Mouse (Mus musculus): Measurements from ENCODE around the gene Spns2. TPM values are rescaled to one million over a fixed set of nuclear protein-coding genes. Genes with fewer than 3 reads are reported as not detected.

Spns2 gene
- polyA plus RNA-seq, 1 experiment from 2014 or later: 8.8 TPM

DNA sequence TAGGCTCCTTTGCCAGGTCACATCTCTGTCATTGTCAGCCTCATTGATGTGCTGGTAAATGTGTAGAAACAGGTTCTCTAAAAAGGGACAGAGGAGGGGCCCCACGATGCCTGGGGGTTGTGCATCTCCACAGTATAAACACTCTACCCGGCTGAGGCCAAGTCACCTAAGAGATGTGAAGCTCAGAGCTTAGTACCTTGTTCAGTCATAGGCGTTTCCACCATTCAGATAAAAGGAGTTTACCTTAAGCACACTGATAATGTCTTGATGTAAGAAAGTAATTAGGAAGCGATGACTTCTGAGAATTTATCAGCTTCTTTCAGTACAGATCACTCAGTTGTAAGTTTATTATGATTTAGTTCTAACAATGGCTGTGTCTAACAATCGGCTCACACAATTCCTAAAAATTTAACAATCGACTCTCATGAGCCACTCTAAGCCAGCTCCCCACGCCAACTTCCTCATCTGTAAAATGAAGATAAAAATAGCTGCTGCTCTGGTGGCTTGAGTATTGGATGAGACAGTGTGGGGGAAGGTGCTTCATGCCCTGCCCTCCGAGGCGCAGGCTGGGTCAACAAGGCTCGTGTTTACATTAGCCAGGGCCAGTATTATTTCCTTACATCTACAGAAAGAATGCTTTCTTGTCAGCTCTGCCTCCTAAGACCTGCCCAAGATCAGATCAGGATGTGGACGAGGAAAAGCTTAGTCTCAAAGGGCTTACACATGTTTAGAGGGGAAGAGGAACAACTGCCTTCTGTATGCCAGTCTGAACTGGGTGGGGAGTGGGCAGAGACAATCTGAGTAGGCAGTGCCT is 22.8 kb downstream of the Spns2 start:
- no peak overlapping the region for H3K9ac ChIP-seq
- WGBS: 60% methylated on average over 11 of the region's 11 CpGs
- H3K9me3 ChIP-seq (replicated peaks): no peaks in the 10 kb centered on the region
- H3K4me1 ChIP-seq: peaks cover 46% of the 10 kb centered on the region
- H3K27me3 ChIP-seq: no peaks in the 10 kb centered on the region
- no peak overlapping the region for H3K4me2 ChIP-seq (replicated peaks)
- H3K4me3 ChIP-seq: no peak overlapping the region
- H3K36me3 ChIP-seq: peaks cover 13% of the 10 kb centered on the region
- H3K27ac ChIP-seq: peak overlapping the region; percentile 23
- ATAC-seq (ENCODE audit: low FRiP score): no peak

- no peak overlapping the region for H3K9ac ChIP-seq
- WGBS: 64% methylated on average over 11 of the region's 11 CpGs
- 0 out of 2 replicates have a peak, but pooled peaks have one; percentile 15 for ATAC-seq (ENCODE audit: low FRiP score)
- H3K27ac ChIP-seq: no peak overlapping the region
- H3K27me3 ChIP-seq: no peaks in the 10 kb centered on the region
- H3K4me1 ChIP-seq: peaks cover 51% of the 10 kb centered on the region
- H3K9me3 ChIP-seq (replicated peaks): no peaks in the 10 kb centered on the region
- H3K36me3 ChIP-seq: peaks cover 18% of the 10 kb centered on the region
- no peak overlapping the region for H3K4me2 ChIP-seq (replicated peaks)
- H3K4me3 ChIP-seq: no peak overlapping the region
These were observed 23.6 kb downstream of the Spns2 start for GRCm38 (mm10) chr11:72465978-72466693.

- Histone ChIP-seq H3K9ac (no peak overlapping the region), H3K27ac (0 out of 2 replicates have a peak overlapping the region, but pooled peaks have one; percentile 48), H3K4me2 (replicated peaks) (no peak overlapping the region), H3K4me1 (peaks cover 51% of the 10 kb centered on the region), H3K4me3 (no peak overlapping the region), H3K9me3 (replicated peaks) (no peaks in the 10 kb centered on the region), H3K36me3 (peaks cover 22% of the 10 kb centered on the region), H3K27me3 (no peaks in the 10 kb centered on the region)
- WGBS: 50% methylated on average over 3 of the region's 3 CpGs
- no peak for ATAC-seq (ENCODE audit: low FRiP score)
These were observed 24.9 kb downstream of the Spns2 start for GRCm38 (mm10) chr11:72464821-72465220.

- no peaks in the 10 kb centered on the region for H3K9me3 ChIP-seq (replicated peaks)
- no peak overlapping the region for H3K9ac ChIP-seq
- no peak overlapping the region for H3K27ac ChIP-seq
- peaks cover 41% of the 10 kb centered on the region for H3K36me3 ChIP-seq
- ATAC-seq (ENCODE audit: low FRiP score): no peak
- no peaks in the 10 kb centered on the region for H3K27me3 ChIP-seq
- H3K4me3 ChIP-seq: no peak overlapping the region
- peaks cover 28% of the 10 kb centered on the region for H3K4me1 ChIP-seq
- H3K4me2 ChIP-seq (replicated peaks): no peak overlapping the region
- WGBS: 42% methylated on average over 5 of the region's 5 CpGs
These were observed 28.2 kb downstream of the Spns2 start for GRCm38 (mm10) chr11:72461500-72461981.

- no peak overlapping the region for H3K27ac ChIP-seq
- no peak for ATAC-seq (ENCODE audit: low FRiP score)
- 85% methylated on average over 3 of the region's 3 CpGs for WGBS
These were observed 31.2 kb downstream of the Spns2 start for GRCm38 (mm10) chr11:72458502-72458901.

GRCm38 (mm10) chr11:72457995-72458496 is 31.7 kb downstream of the Spns2 start:
- Histone ChIP-seq H3K4me2 (replicated peaks) (no peak overlapping the region), H3K4me1 (peaks cover 26% of the 10 kb centered on the region), H3K9ac (peak overlapping the region; percentile 13; the same call in 1 of the 2 replicates), H3K27ac (no peak overlapping the region), H3K4me3 (no peak overlapping the region), H3K9me3 (replicated peaks) (no peaks in the 10 kb centered on the region), H3K36me3 (peaks cover 47% of the 10 kb centered on the region), H3K27me3 (no peaks in the 10 kb centered on the region)
- 69% methylated on average over 12 of the region's 12 CpGs for WGBS
- ATAC-seq (ENCODE audit: low FRiP score): no peak

More at GRCm38 (mm10) chr11:72458502-72458901, 31.2 kb downstream of the Spns2 start:
- no peak overlapping the region for H3K4me2 ChIP-seq (replicated peaks)
- no peaks in the 10 kb centered on the region for H3K9me3 ChIP-seq (replicated peaks)
- no peak overlapping the region for H3K4me3 ChIP-seq
- H3K4me1 ChIP-seq: peaks cover 26% of the 10 kb centered on the region
- H3K36me3 ChIP-seq: peaks cover 51% of the 10 kb centered on the region
- no peaks in the 10 kb centered on the region for H3K27me3 ChIP-seq
- H3K9ac ChIP-seq: peak overlapping the region; percentile 13; the same call in 1 of the 2 replicates

- Histone ChIP-seq H3K27ac (peak overlapping the region; percentile 55), H3K4me1 (peaks cover 16% of the 10 kb centered on the region), H3K9me3 (replicated peaks) (no peaks in the 10 kb centered on the region), H3K36me3 (peaks cover 53% of the 10 kb centered on the region), H3K4me3 (no peak overlapping the region), H3K4me2 (replicated peaks) (no peak overlapping the region), H3K27me3 (no peaks in the 10 kb centered on the region), H3K9ac (peak overlapping the region; percentile 24)
- ATAC-seq (ENCODE audit: low FRiP score): peak; percentile 51
- 36% methylated on average over 5 of the region's 5 CpGs for WGBS
These were observed 34.0 kb downstream of the Spns2 start for GRCm38 (mm10) chr11:72455694-72456093.

GRCm38 (mm10) chr11:72453105-72453953 is 36.4 kb downstream of the Spns2 start:
- ATAC-seq (ENCODE audit: low FRiP score): no peak
- H3K4me2 ChIP-seq (replicated peaks): no peak overlapping the region
- H3K27ac ChIP-seq: no peak overlapping the region
- 63% methylated on average over 15 of the region's 15 CpGs for WGBS
- no peaks in the 10 kb centered on the region for H3K27me3 ChIP-seq
- H3K9me3 ChIP-seq (replicated peaks): no peaks in the 10 kb centered on the region
- H3K9ac ChIP-seq: no peak overlapping the region
- no peak overlapping the region for H3K4me3 ChIP-seq
- H3K36me3 ChIP-seq: peaks cover 67% of the 10 kb centered on the region
- peaks cover 16% of the 10 kb centered on the region for H3K4me1 ChIP-seq

GRCm38 (mm10) chr11:72452140-72452665 is 37.5 kb downstream of the Spns2 start:
- peaks cover 16% of the 10 kb centered on the region for H3K4me1 ChIP-seq
- no peak overlapping the region for H3K27ac ChIP-seq
- H3K9me3 ChIP-seq (replicated peaks): no peaks in the 10 kb centered on the region
- no peak overlapping the region for H3K9ac ChIP-seq
- H3K4me2 ChIP-seq (replicated peaks): no peak overlapping the region
- no peak for ATAC-seq (ENCODE audit: low FRiP score)
- no peak overlapping the region for H3K4me3 ChIP-seq
- H3K36me3 ChIP-seq: peaks cover 73% of the 10 kb centered on the region
- WGBS: 86% methylated on average over 3 of the region's 3 CpGs
- no peaks in the 10 kb centered on the region for H3K27me3 ChIP-seq

GRCm38 (mm10) chr11:72447475-72447874 is 42.2 kb downstream of the Spns2 start:
- Histone ChIP-seq H3K9me3 (replicated peaks) (no peaks in the 10 kb centered on the region), H3K9ac (no peak overlapping the region), H3K27ac (no peak overlapping the region), H3K4me1 (peaks cover 2% of the 10 kb centered on the region), H3K4me3 (no peak overlapping the region), H3K4me2 (replicated peaks) (no peak overlapping the region), H3K27me3 (no peaks in the 10 kb centered on the region), H3K36me3 (peaks cover 99% of the 10 kb centered on the region)
- WGBS: 84% methylated on average over 8 of the region's 8 CpGs
- ATAC-seq (ENCODE audit: low FRiP score): no peak

DNA sequence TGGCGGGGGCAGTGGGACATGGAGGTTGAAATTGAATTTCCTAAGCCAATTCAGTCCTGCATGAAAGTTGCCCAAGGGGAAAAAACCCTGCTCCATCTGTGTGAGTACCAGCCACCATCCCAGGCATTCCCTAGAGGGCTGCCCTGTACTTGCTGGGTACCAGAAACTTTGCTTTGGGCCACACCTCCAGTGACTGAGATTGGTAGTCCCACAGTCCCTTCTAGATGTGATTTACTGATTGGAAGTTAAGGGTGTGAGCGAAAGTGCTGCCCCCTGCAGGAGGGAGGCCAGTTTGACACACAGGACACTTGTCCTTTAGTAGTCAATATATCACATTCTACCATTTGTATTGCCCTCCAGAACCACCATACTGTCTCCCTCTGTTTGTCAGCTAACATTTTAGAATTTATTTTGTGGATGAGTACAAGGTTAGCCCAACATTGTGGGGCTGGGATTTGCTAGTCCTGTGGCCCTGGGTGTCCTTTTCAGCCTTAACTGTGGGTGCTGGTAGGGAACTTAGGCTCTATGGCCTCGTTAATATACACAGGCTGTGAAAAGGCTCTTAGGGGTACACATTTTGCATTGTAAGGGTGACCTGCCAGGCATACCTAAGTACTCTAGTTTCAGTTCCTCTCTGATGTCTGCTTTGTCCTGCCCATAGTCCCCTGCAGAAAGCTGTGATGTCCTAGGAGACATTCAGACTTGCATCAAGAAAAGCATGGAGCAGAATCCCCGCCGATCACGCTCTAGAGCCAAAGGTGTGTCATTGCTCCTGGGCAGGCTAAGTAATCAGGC is 43.2 kb downstream of the Spns2 start:
- ATAC-seq (ENCODE audit: low FRiP score): no peak
- 86% methylated on average over 6 of the region's 6 CpGs for WGBS
- no peak overlapping the region for H3K27ac ChIP-seq
- no peak overlapping the region for H3K4me2 ChIP-seq (replicated peaks)
- no peak overlapping the region for H3K4me3 ChIP-seq
- H3K9ac ChIP-seq: no peak overlapping the region
- no peaks in the 10 kb centered on the region for H3K27me3 ChIP-seq
- peaks cover 12% of the 10 kb centered on the region for H3K4me1 ChIP-seq
- no peaks in the 10 kb centered on the region for H3K9me3 ChIP-seq (replicated peaks)
- H3K36me3 ChIP-seq: peaks cover 92% of the 10 kb centered on the region

Data from hindbrain, embryonic 12.5 days (tissue).